Mouse (Mus musculus) megakaryocyte, embryonic 14.5 days (primary cell): ENCODE results near the gene Add3. TPM values are rescaled to one million over a fixed set of nuclear protein-coding genes. Genes with fewer than 3 reads are reported as not detected.
A peak's percentile ranks its signal among the peaks of the same experiment; 100 is the strongest.

Experiments
- H3K27me3 ChIP-seq: replicated peaks from 2 replicates; pipeline ENCODE3; 2012; ENCODE audit warnings: inconsistent platforms
- H3K36me3 ChIP-seq: replicated peaks from 2 replicates; pipeline ENCODE3; 2012; ENCODE audit warnings: low read length, inconsistent platforms, mixed read lengths
- H3K4me1 ChIP-seq: 2 replicates; pipeline ENCODE4 v1.6.1; 2012; ENCODE audit warnings: inconsistent platforms
- H3K4me3 ChIP-seq: replicated peaks from 2 replicates; pipeline ENCODE3; 2012; ENCODE audit warnings: moderate library complexity, mild to moderate bottlenecking, inconsistent platforms
- H3K9me3 ChIP-seq: 2 replicates; pipeline ENCODE4 v1.6.1; 2012; ENCODE audit warnings: inconsistent platforms
- FLI1 ChIP-seq: IDR thresholded peaks from 2 replicates; pipeline ENCODE4 v1.6.1; 2012; ENCODE audit warnings: low read length, inconsistent platforms, mixed read lengths
- GATA1 ChIP-seq: IDR thresholded peaks from 3 replicates; pipeline ENCODE4 v1.6.1; 2012; ENCODE audit warnings: mixed read lengths, low read length, inconsistent platforms, borderline replicate concordance
- polyA plus RNA-seq: library from polyadenylated mRNA; stranded (reverse); fragments of >175 nt; gene quantifications from 2 replicates; pipeline ENCODE4 v1.2.3, GENCODE M21; 2012; ENCODE audit warnings: low replicate concordance; ENCODE audit not compliant: insufficient read depth

Add3 gene
- polyA plus RNA-seq, 1 experiment = 6.1 TPM

GRCm38 (mm10) chr19:53226651-53227050 is 86.4 kb downstream of the Add3 start:
- Histone ChIP-seq H3K9me3 (no peaks in the 10 kb centered on the region), H3K36me3 (peaks cover 93% of the 10 kb centered on the region), H3K27me3 (no peaks in the 10 kb centered on the region), H3K4me3 (no peak overlapping the region), H3K4me1 (peaks cover 35% of the 10 kb centered on the region)
- no peak for TF ChIP-seq FLI1
- no peak for TF ChIP-seq GATA1

GRCm38 (mm10) chr19:53228064-53228794 is 88.0 kb downstream of the Add3 start:
- H3K4me3 ChIP-seq = no peak overlapping the region
- H3K27me3 ChIP-seq = no peaks in the 10 kb centered on the region
- peaks cover 30% of the 10 kb centered on the region for H3K4me1 ChIP-seq
- TF ChIP-seq FLI1 (no peak), GATA1 (no peak)
- peaks cover 93% of the 10 kb centered on the region for H3K36me3 ChIP-seq
- no peaks in the 10 kb centered on the region for H3K9me3 ChIP-seq

- peaks cover 99% of the 10 kb centered on the region for H3K36me3 ChIP-seq
These were observed 90.9 kb downstream of the Add3 start for GRCm38 (mm10) chr19:53230942-53231815.

DNA sequence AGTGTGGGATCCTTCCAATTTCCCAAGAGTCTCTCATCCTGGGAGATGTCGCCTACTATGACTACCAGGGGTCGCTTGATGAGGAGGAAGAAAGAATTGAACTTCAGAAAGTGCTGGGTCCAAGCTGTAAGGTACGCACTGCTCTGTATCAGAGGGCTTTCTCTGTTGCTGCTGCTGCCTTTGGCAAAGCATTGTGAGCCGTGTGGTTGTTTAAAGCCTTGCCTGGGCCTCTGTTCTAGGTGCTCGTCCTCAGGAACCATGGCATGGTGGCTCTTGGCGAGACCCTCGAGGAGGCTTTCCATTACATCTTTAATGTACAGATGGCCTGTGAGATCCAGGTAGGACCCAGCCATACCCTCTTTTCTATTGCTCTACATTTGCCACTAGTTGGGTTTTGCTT is 93.3 kb downstream of the Add3 start:
- Histone ChIP-seq H3K36me3 (peaks cover 99% of the 10 kb centered on the region), H3K4me1 (no peaks in the 10 kb centered on the region), H3K4me3 (no peak overlapping the region), H3K9me3 (no peaks in the 10 kb centered on the region), H3K27me3 (no peaks in the 10 kb centered on the region)
- no peak for TF ChIP-seq GATA1

More at GRCm38 (mm10) chr19:53230942-53231815, 90.9 kb downstream of the Add3 start:
- Histone ChIP-seq H3K9me3 (no peaks in the 10 kb centered on the region), H3K4me3 (no peak overlapping the region), H3K4me1 (peaks cover 10% of the 10 kb centered on the region; the same call in 1 of the 2 replicates), H3K27me3 (no peaks in the 10 kb centered on the region)
- TF ChIP-seq FLI1 = no peak

- no peaks in the 10 kb centered on the region for H3K27me3 ChIP-seq
- no peaks in the 10 kb centered on the region for H3K4me1 ChIP-seq
- no peaks in the 10 kb centered on the region for H3K9me3 ChIP-seq
- H3K36me3 ChIP-seq = peaks cover 98% of the 10 kb centered on the region
- no peak for TF ChIP-seq GATA1
- TF ChIP-seq FLI1 = no peak
- no peak overlapping the region for H3K4me3 ChIP-seq
These were observed 101.6 kb downstream of the Add3 start for GRCm38 (mm10) chr19:53241806-53242205.

DNA sequence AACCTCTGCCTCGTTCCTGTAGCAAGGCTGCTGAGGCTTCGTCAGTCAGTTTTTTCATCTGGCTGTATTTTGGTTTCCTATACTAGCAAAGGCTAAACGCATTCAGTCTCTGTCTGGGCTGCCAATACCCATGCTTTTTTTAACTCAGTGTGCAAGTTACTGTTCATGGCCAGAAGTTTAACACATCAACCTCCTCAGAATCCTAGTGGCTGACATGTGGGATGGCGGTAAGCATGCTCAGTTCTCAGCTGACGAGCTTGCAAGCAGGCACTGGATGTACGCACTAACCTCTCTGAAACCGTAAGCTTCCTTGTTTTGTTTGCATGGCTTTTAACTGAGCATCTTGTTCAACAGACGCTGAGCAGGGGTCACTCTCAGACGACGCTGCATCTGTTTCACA is 103.7 kb downstream of the Add3 start:
- H3K36me3 ChIP-seq = peaks cover 97% of the 10 kb centered on the region
- no peaks in the 10 kb centered on the region for H3K27me3 ChIP-seq
- TF ChIP-seq GATA1 = no peak
- no peak for TF ChIP-seq FLI1
- no peaks in the 10 kb centered on the region for H3K9me3 ChIP-seq
- H3K4me1 ChIP-seq = peaks cover 9% of the 10 kb centered on the region
- H3K4me3 ChIP-seq = no peak overlapping the region

GRCm38 (mm10) chr19:53247558-53247957 is 107.3 kb downstream of the Add3 start:
- Histone ChIP-seq H3K9me3 (no peaks in the 10 kb centered on the region), H3K4me3 (no peak overlapping the region), H3K4me1 (peaks cover 43% of the 10 kb centered on the region), H3K27me3 (no peaks in the 10 kb centered on the region), H3K36me3 (peaks cover 83% of the 10 kb centered on the region)
- TF ChIP-seq FLI1 (no peak), GATA1 (no peak)

DNA sequence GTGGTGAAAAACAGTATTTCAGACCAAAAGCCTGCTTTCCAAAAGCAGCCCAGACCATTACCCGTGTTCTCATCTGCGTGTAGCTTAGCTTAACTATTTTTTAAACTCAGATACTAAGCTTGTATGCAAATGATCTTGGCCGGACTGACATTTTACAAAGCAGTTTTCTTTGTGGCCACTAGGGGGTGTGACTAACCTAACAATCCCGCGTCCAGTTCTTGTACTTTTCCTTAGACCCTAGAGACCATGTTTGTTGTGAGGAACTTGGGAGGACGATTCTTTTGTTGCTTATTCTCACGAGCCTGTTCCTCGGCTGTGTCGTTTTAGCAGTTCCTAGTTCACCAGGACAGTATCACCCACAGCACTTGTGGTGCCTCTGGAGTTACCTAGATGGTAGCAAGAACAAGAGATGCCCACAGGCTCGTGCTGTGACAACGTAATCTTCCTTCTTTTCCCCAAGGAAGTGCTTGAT is 107.8 kb downstream of the Add3 start:
- H3K9me3 ChIP-seq = no peaks in the 10 kb centered on the region
- H3K4me1 ChIP-seq = peaks cover 46% of the 10 kb centered on the region
- H3K4me3 ChIP-seq = peak overlapping the region; percentile 59
- no peaks in the 10 kb centered on the region for H3K27me3 ChIP-seq
- TF ChIP-seq FLI1 (no peak), GATA1 (no peak)
- peaks cover 81% of the 10 kb centered on the region for H3K36me3 ChIP-seq

DNA sequence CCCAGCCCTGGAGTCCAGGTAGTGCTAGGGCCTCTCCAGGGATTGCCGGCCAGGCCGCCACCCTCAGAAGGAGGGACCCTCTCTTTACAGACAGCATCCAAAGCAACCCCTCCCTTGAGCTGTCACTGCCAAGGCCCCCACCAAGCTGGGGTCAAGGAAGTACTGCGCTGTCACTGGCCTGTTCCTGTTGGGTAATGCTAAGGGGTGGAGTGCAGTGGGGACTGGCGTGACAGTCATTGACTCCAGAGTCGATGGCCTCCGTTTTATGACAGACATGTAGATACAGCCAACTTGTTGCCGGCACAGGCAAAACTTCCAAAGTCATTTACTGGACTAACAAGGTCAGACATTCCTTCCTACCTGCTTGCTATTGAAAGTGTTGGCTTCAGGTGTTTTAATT is 110.8 kb downstream of the Add3 start:
- TF ChIP-seq GATA1 (no peak), FLI1 (no peak)
- Histone ChIP-seq H3K4me1 (peaks cover 56% of the 10 kb centered on the region), H3K36me3 (peaks cover 54% of the 10 kb centered on the region)

GRCm38 (mm10) chr19:53251656-53252055 is 111.4 kb downstream of the Add3 start:
- H3K36me3 ChIP-seq = peaks cover 53% of the 10 kb centered on the region
- H3K4me1 ChIP-seq = peaks cover 63% of the 10 kb centered on the region
- no peak for TF ChIP-seq GATA1
- H3K4me3 ChIP-seq = no peak overlapping the region
- H3K9me3 ChIP-seq = peaks cover 10% of the 10 kb centered on the region
- H3K27me3 ChIP-seq = peaks cover 9% of the 10 kb centered on the region

More for the DNA sequence above, 110.8 kb downstream of the Add3 start:
- peaks cover 9% of the 10 kb centered on the region for H3K27me3 ChIP-seq
- H3K9me3 ChIP-seq = peaks cover 4% of the 10 kb centered on the region
- peak overlapping the region; percentile 6 for H3K4me3 ChIP-seq
